Mouse (Mus musculus): ENCODE data around the gene Vmn1r237. TPM values are rescaled to one million over a fixed set of nuclear protein-coding genes. Genes with fewer than 3 reads are reported as not detected.

Vmn1r237 gene
- polyA plus RNA-seq (2016; fragmentation: Nextera tagmentation; extraction: Ambion mirVana): not detected in 2 replicates

- peaks cover 6% of the 10 kb centered on the region for H3K9me3 ChIP-seq
- no peak within 1 kb of the TSS for H3K9ac ChIP-seq
- H3K4me3 ChIP-seq: no peak within 1 kb of the TSS
- no peaks in the 10 kb centered on the region for H3K4me1 ChIP-seq
- no peak within 1 kb of the TSS for H3K27ac ChIP-seq
- no peaks in the 10 kb centered on the region for H3K27me3 ChIP-seq
- H3K4me2 ChIP-seq (replicated peaks): no peak within 1 kb of the TSS
- no peak for ATAC-seq (ENCODE audit: insufficient number of reproducible peaks, insufficient read depth, low FRiP score, low TSS enrichment)
- no peaks in the 10 kb centered on the region for H3K36me3 ChIP-seq
Measured at GRCm38 (mm10) chr17:21311565-21311964, at the start of gene Vmn1r237. Gene Vmn1r237, plus strand, starts transcription at chr17:21311865.

GRCm38 (mm10) chr17:21272103-21272502 lies 39.6 kb upstream of the Vmn1r237 start:
- Histone ChIP-seq H3K27me3 (no peaks in the 10 kb centered on the region), H3K9me3 (no peaks in the 10 kb centered on the region), H3K36me3 (no peaks in the 10 kb centered on the region), H3K4me2 (replicated peaks) (no peak overlapping the region), H3K27ac (no peak overlapping the region), H3K9ac (no peak overlapping the region), H3K4me3 (no peak overlapping the region), H3K4me1 (no peaks in the 10 kb centered on the region)
- no peak for ATAC-seq (ENCODE audit: insufficient number of reproducible peaks, insufficient read depth, low FRiP score, low TSS enrichment)
- 7% methylated on average over 4 of the region's 4 CpGs for WGBS

GRCm38 (mm10) chr17:21282642-21283041 lies 29.0 kb upstream of the Vmn1r237 start, which contains the start of gene Vmn1r236:
Gene Vmn1r236, plus strand, starts transcription at chr17:21282942.
- no peak within 1 kb of the TSS for H3K4me3 ChIP-seq
- ATAC-seq (ENCODE audit: insufficient number of reproducible peaks, insufficient read depth, low FRiP score, low TSS enrichment): no peak
- no peaks in the 10 kb centered on the region for H3K4me1 ChIP-seq
- no peak within 1 kb of the TSS for H3K27ac ChIP-seq
- 79% methylated on average over 3 of the region's 3 CpGs for WGBS
- H3K9me3 ChIP-seq: no peaks in the 10 kb centered on the region
- H3K27me3 ChIP-seq: no peaks in the 10 kb centered on the region
- no peak within 1 kb of the TSS for H3K4me2 ChIP-seq (replicated peaks)
- H3K36me3 ChIP-seq: no peaks in the 10 kb centered on the region
- H3K9ac ChIP-seq: no peak within 1 kb of the TSS

- Histone ChIP-seq H3K27ac (no peak overlapping the region), H3K4me3 (no peak overlapping the region), H3K4me1 (no peaks in the 10 kb centered on the region), H3K9ac (no peak overlapping the region), H3K36me3 (no peaks in the 10 kb centered on the region), H3K27me3 (no peaks in the 10 kb centered on the region), H3K9me3 (no peaks in the 10 kb centered on the region), H3K4me2 (replicated peaks) (no peak overlapping the region)
- no peak for ATAC-seq (ENCODE audit: insufficient number of reproducible peaks, insufficient read depth, low FRiP score, low TSS enrichment)
Measured at GRCm38 (mm10) chr17:21284395-21284794, 27.3 kb upstream of the Vmn1r237 start.

- H3K9me3 ChIP-seq: no peaks in the 10 kb centered on the region
- ATAC-seq (ENCODE audit: insufficient number of reproducible peaks, insufficient read depth, low FRiP score, low TSS enrichment): no peak
Measured at GRCm38 (mm10) chr17:21289695-21290094, 22.0 kb upstream of the Vmn1r237 start.

More at GRCm38 (mm10) chr17:21289695-21290094, 22.0 kb upstream of the Vmn1r237 start:
- Histone ChIP-seq H3K36me3 (no peaks in the 10 kb centered on the region), H3K4me2 (replicated peaks) (no peak overlapping the region), H3K27me3 (no peaks in the 10 kb centered on the region), H3K4me1 (no peaks in the 10 kb centered on the region), H3K27ac (no peak overlapping the region), H3K9ac (no peak overlapping the region), H3K4me3 (no peak overlapping the region)

Small RNA genes within 50 kb of the gene (microRNA-seq; reads per million reads assigned to microRNA genes)
- gene Gm26384: not detected

Other genes with a start within 250 kb of the Vmn1r237 start
- not detected in 2 replicates for gene Vmn1r234, start 85.8 kb upstream of the Vmn1r237 start, polyA plus RNA-seq (2016; fragmentation: Nextera tagmentation; extraction: Ambion mirVana)
- not detected in 2 replicates for gene Vmn1r235, start 55.5 kb upstream of the Vmn1r237 start, polyA plus RNA-seq (2016; fragmentation: Nextera tagmentation; extraction: Ambion mirVana)
- not detected in 2 replicates for gene Vmn1r236, start 28.9 kb upstream of the Vmn1r237 start, polyA plus RNA-seq (2016; fragmentation: Nextera tagmentation; extraction: Ambion mirVana)
- 3.3 TPM in 2 replicates for gene Zfp677, start 71.9 kb downstream of the Vmn1r237 start, polyA plus RNA-seq (2016; fragmentation: Nextera tagmentation; extraction: Ambion mirVana)
- 2.8 and 3.3 TPM in 2 replicates for gene Zfp54, start 111.4 kb downstream of the Vmn1r237 start, polyA plus RNA-seq (2016; fragmentation: Nextera tagmentation; extraction: Ambion mirVana)
- gene Zfp51, start 138.5 kb downstream of the Vmn1r237 start, polyA plus RNA-seq (2016; fragmentation: Nextera tagmentation; extraction: Ambion mirVana): 15.3 and 16.0 TPM in 2 replicates
- 10.0 and 11.5 TPM in 2 replicates for gene Zfp53, start 177.1 kb downstream of the Vmn1r237 start, polyA plus RNA-seq (2016; fragmentation: Nextera tagmentation; extraction: Ambion mirVana)
- gene Zfp52, start 223.7 kb downstream of the Vmn1r237 start, polyA plus RNA-seq (2016; fragmentation: Nextera tagmentation; extraction: Ambion mirVana): 4.8 and 4.9 TPM in 2 replicates